Mouse (Mus musculus): ENCODE data around the gene Gcgr. TPM values are rescaled to one million over a fixed set of nuclear protein-coding genes. Genes with fewer than 3 reads are reported as not detected.

Gene Gcgr
- total and polyA plus RNA-seq, 3 experiments = not detected

- TF ChIP-seq EP300 (IDR thresholded peaks at IDR 0.05; ENCODE audit: low read depth in 1 of 2, low read length in 2 of 2) (no peak), HCFC1 (IDR thresholded peaks at IDR 0.05; ENCODE audit: low read depth, low read length) (0 out of 2 replicates have a peak, but pooled peaks have one; percentile 10), CTCF (IDR thresholded peaks at IDR 0.05 in 2 of 3, conservative IDR thresholded peaks at IDR 0.05 in 1 of 3; ENCODE audit: control insufficient read depth in 1 of 3, insufficient read depth in 1 of 3, low read depth in 2 of 3, low read length in 3 of 3, poor library complexity in 1 of 3, severe bottlenecking in 1 of 3) (peak in 1 of 3 experiments; percentile 19; a peak in 2 of 6 replicates), MYC (IDR thresholded peaks at IDR 0.05; ENCODE audit: low read depth, low read length) (0 out of 2 replicates have a peak, but pooled peaks have one; percentile 18), SMC3 (IDR thresholded peaks at IDR 0.05; ENCODE audit: low read depth, low read length) (peak; percentile 15; the same call in 1 of the 2 replicates)
- H3K9me3 ChIP-seq (replicated peaks; ENCODE audit: insufficient read depth, low read length) = no peaks in the 10 kb centered on the region
- peaks cover 14 to 22% of the 10 kb centered on the region in 2 experiments for H3K36me3 ChIP-seq (ENCODE audit: control insufficient read depth in 1 of 2, insufficient read depth in 2 of 2, low read length in 2 of 2)
Observed at GRCm38 (mm10) chr11:120583937-120584336, 53.4 kb downstream of the Gcgr start.

GRCm38 (mm10) chr11:120588531-120588930 lies 58.0 kb downstream of the Gcgr start:
- no peaks in the 10 kb centered on the region for H3K9me3 ChIP-seq (replicated peaks; ENCODE audit: insufficient read depth, low read length)
- H3K79me2 ChIP-seq (ENCODE audit: control insufficient read depth, insufficient read depth, low read length, poor library complexity) = peaks cover 14% of the 10 kb centered on the region
- H3K9ac ChIP-seq (ENCODE audit: control insufficient read depth, low read depth, low read length, poor library complexity, severe bottlenecking) = no peak overlapping the region
- H3K4me1 ChIP-seq (ENCODE audit: control insufficient read depth in 1 of 2, insufficient read depth in 2 of 2, low read length in 2 of 2) = peaks cover 13 to 24% of the 10 kb centered on the region in 2 experiments
- no peak overlapping the region for H3K4me3 ChIP-seq (ENCODE audit: control insufficient read depth in 1 of 2, insufficient read depth in 1 of 2, low read depth in 2 of 2, low read length in 2 of 2)
- H3K36me3 ChIP-seq (ENCODE audit: control insufficient read depth in 1 of 2, insufficient read depth in 2 of 2, low read length in 2 of 2) = peaks cover 38 to 50% of the 10 kb centered on the region in 2 experiments
- peak; percentile 94 for DNase-seq (ENCODE audit: low read depth, low spot score)
- H3K27ac ChIP-seq (ENCODE audit: control insufficient read depth, low read depth, low read length) = peak overlapping the region; percentile 81
- H3K27me3 ChIP-seq (ENCODE audit: control insufficient read depth in 1 of 2, insufficient read depth in 2 of 2, low read length in 2 of 2) = no peaks in the 10 kb centered on the region
- TF ChIP-seq TAL1 (IDR thresholded peaks at IDR 0.05; ENCODE audit: low read length) (peak; percentile 91), EP300 (IDR thresholded peaks at IDR 0.05; ENCODE audit: low read depth in 1 of 2, low read length in 2 of 2) (peak; percentile 88 to 89), MAX (IDR thresholded peaks at IDR 0.05; ENCODE audit: low read length) (0 out of 2 replicates have a peak, but pooled peaks have one; percentile 38), UBTF (IDR thresholded peaks at IDR 0.05; ENCODE audit: borderline replicate concordance, insufficient read depth, low read depth, low read length) (no peak), MEF2A (IDR thresholded peaks at IDR 0.05; ENCODE audit: extremely low read depth, insufficient replicate concordance, low read depth, low read length, poor library complexity, severe bottlenecking) (no peak), ELF1 (IDR thresholded peaks at IDR 0.05; ENCODE audit: low read depth, low read length) (no peak), MYC (IDR thresholded peaks at IDR 0.05; ENCODE audit: low read depth, low read length) (peak; percentile 87; the same call in 1 of the 2 replicates), SIN3A (IDR thresholded peaks at IDR 0.05; ENCODE audit: low read length) (peak; percentile 85), USF1 (IDR thresholded peaks at IDR 0.05; ENCODE audit: low read depth, low read length) (no peak), MXI1 (IDR thresholded peaks at IDR 0.05; ENCODE audit: low read depth, low read length) (peak; percentile 38; the same call in 1 of the 2 replicates), RCOR1 (IDR thresholded peaks at IDR 0.05; ENCODE audit: low read depth, low read length) (peak; percentile 53; the same call in 1 of the 2 replicates), NELFE (IDR thresholded peaks at IDR 0.05; ENCODE audit: low read depth, low read length) (no peak), HCFC1 (IDR thresholded peaks at IDR 0.05; ENCODE audit: low read depth, low read length) (0 out of 2 replicates have a peak, but pooled peaks have one; percentile 54), JUND (IDR thresholded peaks at IDR 0.05; ENCODE audit: low read depth, low read length) (peak; percentile 47; the same call in 1 of the 2 replicates), E2F4 (IDR thresholded peaks at IDR 0.05; ENCODE audit: borderline replicate concordance, low read depth, low read length) (no peak), TBP (IDR thresholded peaks at IDR 0.05; ENCODE audit: low read depth, low read length) (peak; percentile 67), POLR2AphosphoS5 (IDR thresholded peaks at IDR 0.05; ENCODE audit: borderline replicate concordance, low read depth, low read length) (no peak), CHD1 (IDR thresholded peaks at IDR 0.05; ENCODE audit: low read depth, low read length) (no peak), USF2 (IDR thresholded peaks at IDR 0.05; ENCODE audit: borderline replicate concordance in 1 of 2, insufficient read depth in 1 of 2, low read depth in 1 of 2, low read length in 2 of 2) (no peak), CTCF (IDR thresholded peaks at IDR 0.05 in 2 of 3, conservative IDR thresholded peaks at IDR 0.05 in 1 of 3; ENCODE audit: control insufficient read depth in 1 of 3, insufficient read depth in 1 of 3, low read depth in 2 of 3, low read length in 3 of 3, poor library complexity in 1 of 3, severe bottlenecking in 1 of 3) (no peak), ETS1 (IDR thresholded peaks at IDR 0.05; ENCODE audit: low read depth, low read length) (peak; percentile 89), MAFK (IDR thresholded peaks at IDR 0.05; ENCODE audit: borderline replicate concordance, low read depth, low read length) (peak; percentile 84; the same call in 1 of the 2 replicates), ZKSCAN1 (IDR thresholded peaks at IDR 0.05; ENCODE audit: low read depth, low read length) (no peak), TCF12 (IDR thresholded peaks at IDR 0.05; ENCODE audit: low read depth, low read length) (peak; percentile 88), RAD21 (IDR thresholded peaks at IDR 0.05; ENCODE audit: low read depth, low read length) (no peak), BHLHE40 (IDR thresholded peaks at IDR 0.05; ENCODE audit: borderline replicate concordance, low read depth, low read length) (0 out of 2 replicates have a peak, but pooled peaks have one; percentile 34), GABPA (IDR thresholded peaks at IDR 0.05; ENCODE audit: low read depth, low read length) (peak; percentile 82; the same call in 1 of the 2 replicates)

More at GRCm38 (mm10) chr11:120583937-120584336, 53.4 kb downstream of the Gcgr start:
- Histone ChIP-seq H3K4me3 (ENCODE audit: control insufficient read depth in 1 of 2, insufficient read depth in 1 of 2, low read depth in 2 of 2, low read length in 2 of 2) (no peak overlapping the region), H3K4me1 (ENCODE audit: control insufficient read depth in 1 of 2, insufficient read depth in 2 of 2, low read length in 2 of 2) (peaks cover 10 to 23% of the 10 kb centered on the region in 2 experiments), H3K27me3 (ENCODE audit: control insufficient read depth in 1 of 2, insufficient read depth in 2 of 2, low read length in 2 of 2) (no peaks in the 10 kb centered on the region), H3K27ac (ENCODE audit: control insufficient read depth, low read depth, low read length) (no peak overlapping the region), H3K9ac (ENCODE audit: control insufficient read depth, low read depth, low read length, poor library complexity, severe bottlenecking) (no peak overlapping the region), H3K79me2 (ENCODE audit: control insufficient read depth, insufficient read depth, low read length, poor library complexity) (peaks cover 31% of the 10 kb centered on the region)
- peak; percentile 48 for DNase-seq (ENCODE audit: low read depth, low spot score)

Measured in MEL (cell line).